Comparison of ENCODE assay signal across 9 mouse cellular contexts in genomic region chr6:5401394-5401793, GRCm38 (mm10). TPM values are rescaled to one million over a fixed set of nuclear protein-coding genes. Genes with fewer than 3 reads are reported as not detected.
DNase-seq lines count a peak whose midpoint lies in the region; ATAC-seq and TF ChIP-seq lines count a peak whose summit lies in the region.
"Had no signal": no experiment of that assay in that cellular context is flagged by ENCODE, and none has a peak within 500 bp of the region (broad histone marks: within the 10 kb centered on the region; RNA-seq: fewer than 3 reads in every experiment).

No protein-coding gene starts in this region.

- no peak for TF ChIP-seq POLR2A in bone marrow, adult 2 months (IDR thresholded peaks at IDR 0.05; ENCODE audit: borderline replicate concordance, control insufficient read depth, low read depth, low read length)

- H3K27ac ChIP-seq in ES-E14 (ENCODE audit: insufficient read depth, low read depth, low read length, poor library complexity, severe bottlenecking): no peak overlapping the region
- no peak overlapping the region for H3K27ac ChIP-seq in bone marrow, adult 2 months (ENCODE audit: control insufficient read depth, insufficient read depth, low read depth, low read length, poor library complexity)
- H3K27ac ChIP-seq in forebrain, embryonic 15.5 days (replicated peaks): no peak overlapping the region
- no peak overlapping the region for H3K27ac ChIP-seq in hindbrain, embryonic 11.5 days (ENCODE audit: low read depth, low read length)
- H3K27ac ChIP-seq: heart, embryonic 13.5 days had no signal

- peak; percentile 87 for ATAC-seq in forebrain, embryonic 15.5 days (replicated peaks)
- peak; percentile 69 for ATAC-seq in hindbrain, embryonic 11.5 days (ENCODE audit: low FRiP score)

- no peak overlapping the region for H3K4me2 ChIP-seq in forebrain, embryonic 15.5 days (replicated peaks)
- no peak overlapping the region for H3K4me2 ChIP-seq in hindbrain, embryonic 11.5 days (replicated peaks; ENCODE audit: low read depth, low read length)
- H3K4me2 ChIP-seq: heart, embryonic 13.5 days had no signal

- WGBS in bone marrow, adult 2 months: 1% methylated on average over 3 of the region's 3 CpGs
- 3% methylated on average over 3 of the region's 3 CpGs for WGBS in forebrain, embryonic 15.5 days
- WGBS in hindbrain, embryonic 11.5 days: 2% methylated on average over 3 of the region's 3 CpGs

- H3K9ac ChIP-seq in ES-E14 (ENCODE audit: insufficient read depth, low read depth, low read length, poor library complexity, severe bottlenecking): no peak overlapping the region
- no peak overlapping the region for H3K9ac ChIP-seq in forebrain, embryonic 15.5 days (replicated peaks)
- H3K9ac ChIP-seq in hindbrain, embryonic 11.5 days (ENCODE audit: low read depth, low read length): no peak overlapping the region
- H3K9ac ChIP-seq: heart, embryonic 13.5 days had no signal

- no peaks in the 10 kb centered on the region for H3K4me1 ChIP-seq in ES-E14 (ENCODE audit: control insufficient read depth in 2 of 2, insufficient read depth in 2 of 2, low read length in 2 of 2, poor library complexity in 1 of 2)
- no peaks in the 10 kb centered on the region for H3K4me1 ChIP-seq in bone marrow, adult 2 months (ENCODE audit: control insufficient read depth, insufficient read depth, low read length)
- peaks cover 24% of the 10 kb centered on the region for H3K4me1 ChIP-seq in forebrain, embryonic 15.5 days
- H3K4me1 ChIP-seq in hindbrain, embryonic 11.5 days (replicated peaks; ENCODE audit: control insufficient read depth, insufficient read depth, low read length): peaks cover 3% of the 10 kb centered on the region; the same call in 1 of the 2 replicates

- H3K27me3 ChIP-seq in forebrain, embryonic 15.5 days: no peaks in the 10 kb centered on the region
- H3K27me3 ChIP-seq in hindbrain, embryonic 11.5 days (ENCODE audit: control insufficient read depth, insufficient read depth, low read length): no peaks in the 10 kb centered on the region
- H3K27me3 ChIP-seq: heart, embryonic 13.5 days had no signal

- peak; percentile 70 for TF ChIP-seq CTCF in bone marrow, adult 2 months (IDR thresholded peaks at IDR 0.05; ENCODE audit: control insufficient read depth, insufficient read depth, low read length)

- DNase-seq in ES-E14 (ENCODE audit: low read depth, low spot score): peak; percentile 60
- peak; percentile 79 for DNase-seq in hindbrain, embryonic 11.5 days (ENCODE audit: low spot score)
- DNase-seq in layer of hippocampus, postnatal 14 days (ENCODE audit: low spot score in 2 of 2): peak; percentile 49 to 75
- DNase-seq in lung, postnatal 25 days (ENCODE audit: low spot score): peak; percentile 50
- peak; percentile 75 to 82 for DNase-seq in right cerebral cortex, adult 2 months (ENCODE audit: low spot score in 2 of 2)
- no peak for DNase-seq in urinary bladder, adult 2 months (ENCODE audit: low spot score)

- in situ Hi-C loops in ES-E14 (cut with MboI; ENCODE audit: low sequenced_read_pairs in 2 of 2, unreplicated experiment in 2 of 2): no loop called here

- H3K36me3 ChIP-seq in ES-E14 (ENCODE audit: control insufficient read depth, insufficient read depth, low read length, poor library complexity, severe bottlenecking): no peaks in the 10 kb centered on the region
- H3K36me3 ChIP-seq in forebrain, embryonic 15.5 days: no peaks in the 10 kb centered on the region
- H3K36me3 ChIP-seq in hindbrain, embryonic 11.5 days (ENCODE audit: control insufficient read depth, insufficient read depth, low read length): no peaks in the 10 kb centered on the region

- H3K9me3 ChIP-seq in ES-E14 (ENCODE audit: control insufficient read depth, insufficient read depth, low read depth, low read length): no peaks in the 10 kb centered on the region
- no peaks in the 10 kb centered on the region for H3K9me3 ChIP-seq in forebrain, embryonic 15.5 days
- no peaks in the 10 kb centered on the region for H3K9me3 ChIP-seq in hindbrain, embryonic 11.5 days (ENCODE audit: control insufficient read depth, low read length)
- H3K9me3 ChIP-seq: heart, embryonic 13.5 days had no signal

- H3K4me3 ChIP-seq in ES-E14 (ENCODE audit: insufficient read depth in 1 of 2, low read depth in 1 of 2, low read length in 2 of 2, poor library complexity in 1 of 2, severe bottlenecking in 1 of 2): no peak overlapping the region
- H3K4me3 ChIP-seq in bone marrow, adult 2 months (replicated peaks; ENCODE audit: control insufficient read depth, low read depth, low read length): no peak overlapping the region
- H3K4me3 ChIP-seq in forebrain, embryonic 15.5 days: no peak overlapping the region
- H3K4me3 ChIP-seq in hindbrain, embryonic 11.5 days (ENCODE audit: low read depth, low read length): no peak overlapping the region
- H3K4me3 ChIP-seq: heart, embryonic 13.5 days had no signal

TF ChIP-seq in ES-E14, 5 proteins besides CTCF, POLR2A, EP300 and RAD21:
- TF ChIP-seq MAFK (IDR thresholded peaks at IDR 0.05; ENCODE audit: insufficient read depth, low read depth, low read length): no peak
- peak; percentile 97 for TF ChIP-seq ZC3H11A (IDR thresholded peaks at IDR 0.05; ENCODE audit: borderline replicate concordance, low read depth, low read length)
TF ChIP-seq in ES-E14: peak in this region for 1.

RNA-seq across cellular contexts. Expression of gene Asb4, which starts 18.2 kb away (rescaled TPM):
- 0.21 and 0.22 TPM in 2 replicates for total RNA-seq in ES-E14 (2012; rRNA removed)
- 0.59 and 1.7 TPM in 2 replicates for polyA plus RNA-seq in bone marrow, adult 2 months (2011; ENCODE audit: insufficient read depth, insufficient read length, low replicate concordance, missing spikeins)
- polyA plus RNA-seq in forebrain, embryonic 15.5 days (2015; fragmentation: Nextera tagmentation; extraction: Ambion mirVana): 14.2 and 15.9 TPM in 2 replicates
- 24.5 and 28.7 TPM in 2 replicates for polyA plus RNA-seq in hindbrain, embryonic 11.5 days (2014; fragmentation: Nextera tagmentation; extraction: Ambion mirVana)
- under 1 TPM; 0.41 to 0.86 TPM for total RNA-seq in layer of hippocampus, postnatal 14 days (2021)
- 1.5 and 1.6 TPM in 2 replicates for polyA plus RNA-seq in urinary bladder, adult 2 months (2012; rRNA removed)
